Mouse (Mus musculus): ENCODE results near the gene Smim13.
"Not testable (repeated sequence)": the region's sequence is repeated elsewhere in the genome, so short reads cannot be mapped to it uniquely, and the experiment has no call there.

Gene Smim13

GRCm38 (mm10) chr13:41238035-41238804, 11.4 kb upstream of the Smim13 start:
- no peak for DNase-seq

GRCm38 (mm10) chr13:41238805-41239130, 10.9 kb upstream of the Smim13 start:
- DNase-seq, result no peak

- DNase-seq, result no peak
Observed at GRCm38 (mm10) chr13:41241557-41241956, 8.1 kb upstream of the Smim13 start.

DNA sequence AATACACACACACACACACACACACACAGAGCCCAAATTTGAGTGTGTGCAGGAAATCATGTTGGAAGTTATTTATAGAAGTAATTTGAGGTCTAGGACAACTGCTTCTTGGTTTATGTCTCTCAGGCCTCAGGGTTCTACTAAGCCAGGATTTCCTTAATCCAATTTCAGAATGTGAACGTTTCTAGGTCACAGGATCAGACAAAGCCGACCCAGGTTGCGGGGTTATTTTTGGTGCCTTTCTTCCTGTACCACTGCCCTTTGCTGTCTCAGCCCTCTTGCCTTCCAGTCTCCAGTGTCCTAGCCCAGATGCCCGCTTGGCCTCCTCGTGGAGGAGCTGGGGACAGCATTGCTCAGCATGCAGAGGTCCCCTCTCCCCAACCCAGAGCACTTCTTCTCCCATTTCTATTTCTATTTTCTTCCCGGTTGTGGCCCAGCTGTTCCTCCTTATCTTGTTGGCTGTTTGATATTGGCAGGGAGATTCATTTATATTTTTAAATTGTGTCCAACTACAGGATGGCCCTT, 5.3 kb upstream of the Smim13 start:
- DNase-seq, result no peak

DNA sequence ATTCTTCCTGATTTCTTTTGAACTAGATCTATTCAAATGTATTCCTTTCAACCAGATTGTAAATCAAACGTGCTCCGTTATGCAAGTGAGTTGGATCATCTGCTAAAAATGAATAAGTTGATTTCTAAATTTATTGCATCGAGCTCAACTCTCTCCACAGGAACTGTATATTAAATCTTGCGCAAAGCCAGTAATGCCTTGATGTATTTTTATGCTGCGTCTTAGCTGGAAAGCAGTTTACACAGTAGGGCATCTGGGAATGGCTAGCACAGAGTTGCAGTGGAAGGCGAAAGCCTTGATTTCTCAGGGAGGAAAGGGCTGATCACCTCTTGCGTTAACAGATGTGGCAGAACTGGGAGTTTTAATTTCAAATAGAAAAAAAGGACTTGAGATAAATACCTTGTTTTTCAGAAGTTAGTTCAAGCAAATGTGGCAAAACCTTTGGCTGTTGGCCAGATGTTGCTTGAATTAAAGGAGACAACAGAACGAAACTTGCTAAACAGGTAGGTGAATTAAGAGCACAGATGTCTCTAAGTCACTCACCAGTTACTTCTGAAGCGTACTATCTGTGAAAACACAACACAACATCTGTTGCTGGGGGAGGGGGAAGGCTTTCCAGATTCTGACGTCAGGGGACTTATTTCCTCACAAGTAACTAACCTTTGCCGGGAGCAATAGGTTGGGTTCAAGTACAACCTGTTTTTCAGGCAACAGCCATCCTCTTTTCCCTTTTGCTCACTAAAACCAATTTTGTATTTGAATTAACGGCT, 708 bp upstream of the Smim13 start:
- peak; percentile 32 for DNase-seq

GRCm38 (mm10) chr13:41250318-41250981, 806 bp downstream of the Smim13 start:
- peak; percentile 26 for DNase-seq

GRCm38 (mm10) chr13:41251232-41251631, 1.6 kb downstream of the Smim13 start:
- not testable (repeated sequence) for DNase-seq

DNA sequence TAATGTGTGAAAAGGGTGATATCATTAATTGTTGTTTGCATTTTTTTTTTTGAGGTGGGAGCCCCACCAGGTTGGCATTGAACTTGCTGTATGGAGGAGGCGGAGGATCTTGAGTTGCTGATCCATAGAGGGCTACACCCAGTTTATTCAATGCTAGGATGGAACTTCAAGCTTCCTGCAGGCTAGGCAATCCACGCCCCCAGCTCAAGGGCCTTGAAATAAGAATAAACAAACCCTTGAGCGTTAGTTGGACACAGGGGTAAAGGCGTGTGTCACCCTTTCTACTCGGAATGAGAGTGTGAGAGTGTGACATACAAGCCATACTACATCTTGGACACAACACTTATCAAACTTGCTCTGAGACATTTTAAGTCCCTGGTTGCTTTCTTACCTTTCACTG, 2.0 kb downstream of the Smim13 start:
- no peak for DNase-seq

DNA sequence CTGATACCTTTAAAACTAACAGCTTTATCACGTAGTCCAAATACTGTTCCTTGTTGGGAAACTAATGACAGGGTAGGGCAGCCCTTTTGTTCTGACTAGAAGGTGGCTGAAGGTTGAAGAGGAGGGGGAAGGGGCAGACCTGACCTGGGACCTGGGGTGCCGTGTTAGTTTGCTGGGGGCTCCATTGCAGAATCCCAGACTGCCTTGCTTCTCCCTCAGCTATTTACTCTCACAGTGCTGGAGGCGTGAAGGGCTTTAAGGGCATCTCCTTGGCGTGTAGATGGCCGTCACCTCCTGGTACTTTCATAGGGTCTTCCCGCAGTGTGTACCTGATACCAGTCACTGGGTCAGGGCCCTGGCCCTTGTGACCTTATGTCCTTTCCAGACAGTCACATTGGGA, 2.5 kb downstream of the Smim13 start:
- no peak for DNase-seq

- DNase-seq, result no peak
Observed at GRCm38 (mm10) chr13:41252736-41253135, 3.1 kb downstream of the Smim13 start.

DNA sequence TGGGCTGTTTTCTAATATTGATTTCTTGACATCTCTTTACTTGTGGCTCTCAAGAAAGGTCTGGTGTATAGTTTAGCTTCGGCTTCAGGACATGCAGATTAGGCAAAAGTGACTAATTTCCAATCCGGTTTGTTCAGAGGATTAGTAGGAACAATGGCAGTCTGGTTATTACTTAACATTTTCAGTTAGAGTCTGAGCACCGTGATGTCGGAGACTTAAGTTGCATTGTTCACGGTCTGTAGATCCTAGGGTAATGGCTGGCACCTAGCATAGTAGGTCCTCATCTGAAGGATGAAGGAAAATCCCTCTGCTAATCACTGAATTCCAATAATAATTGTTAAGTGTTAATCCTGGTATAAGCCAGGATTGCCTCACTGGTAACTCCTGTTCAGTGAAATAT, 6.5 kb downstream of the Smim13 start:
- no peak for DNase-seq

DNA sequence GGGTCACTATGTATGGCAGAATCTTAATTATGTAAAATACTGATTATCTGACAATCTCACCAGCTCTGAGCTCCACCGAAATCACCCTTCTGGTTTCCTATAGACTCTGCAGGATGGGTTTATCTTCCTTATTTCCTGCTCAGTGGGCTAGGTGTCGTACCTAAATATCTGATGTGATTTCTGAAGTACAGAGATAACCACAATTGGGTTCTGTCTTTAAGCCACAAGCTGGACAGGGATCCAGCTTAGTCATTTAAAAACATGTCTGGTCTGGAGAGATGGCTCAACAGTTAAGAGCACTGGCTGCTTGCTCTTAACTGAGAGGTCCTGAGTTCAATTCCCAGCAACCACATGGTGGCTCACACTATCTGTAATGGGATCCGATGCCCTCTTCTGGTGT, 7.3 kb downstream of the Smim13 start:
- no peak for DNase-seq

- no peak for DNase-seq
Observed at GRCm38 (mm10) chr13:41257851-41258250, 8.2 kb downstream of the Smim13 start.

DNA sequence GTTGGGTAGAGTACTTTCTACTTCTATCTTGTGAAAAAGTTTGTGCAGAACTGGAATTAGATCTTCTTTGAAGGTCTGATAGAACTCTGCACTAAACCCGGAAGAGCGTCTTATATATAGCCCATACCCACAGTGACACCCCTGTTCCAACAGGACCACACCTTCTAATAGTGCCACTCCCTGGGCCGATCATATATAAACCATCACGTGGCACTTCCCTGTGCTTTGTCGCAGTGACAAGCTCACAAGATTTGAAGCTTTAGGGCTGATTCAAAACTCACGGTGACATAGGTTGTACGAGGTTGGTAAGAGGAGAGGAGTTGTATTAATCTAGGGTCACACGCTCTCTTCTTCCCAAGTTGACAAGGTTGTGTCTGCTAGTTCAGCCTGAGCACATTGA, 12.0 kb downstream of the Smim13 start:
- not testable (repeated sequence) for DNase-seq

DNA sequence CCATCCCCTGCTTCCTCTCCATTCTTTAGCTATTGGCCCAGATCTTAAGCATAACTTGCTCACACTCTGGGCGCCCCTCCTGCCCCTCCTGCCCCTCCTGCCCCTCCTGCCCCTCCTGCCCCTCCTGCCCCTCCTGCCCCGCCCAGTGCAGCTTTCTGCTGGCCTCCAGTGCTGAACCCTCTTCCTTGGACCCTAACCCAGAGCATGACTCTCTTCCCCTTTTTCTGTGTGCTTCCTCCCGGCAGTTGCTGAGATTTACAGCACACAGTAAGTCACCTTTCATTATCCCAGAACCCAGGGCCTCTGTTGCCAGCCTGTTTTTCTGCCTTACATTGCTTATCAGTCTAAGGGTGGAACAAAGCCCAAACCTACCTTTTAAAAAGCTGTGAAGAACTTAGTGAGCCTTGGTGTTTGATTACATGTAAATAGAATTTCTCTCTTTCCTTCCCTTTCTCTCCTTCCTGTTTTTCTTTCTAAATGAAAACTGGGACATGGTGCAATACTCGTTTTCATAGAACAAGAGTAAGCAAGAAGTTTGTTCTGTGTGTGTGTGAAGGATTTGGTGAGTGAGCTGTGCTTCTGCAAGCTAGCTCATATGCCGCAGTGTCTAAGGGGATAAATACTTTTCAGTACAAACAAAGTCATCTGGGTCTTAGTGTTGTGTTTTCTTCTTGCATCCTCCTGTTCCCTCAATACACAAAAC, 13.8 kb downstream of the Smim13 start:
- DNase-seq, result no peak

GRCm38 (mm10) chr13:41267827-41268408, 18.3 kb downstream of the Smim13 start:
- DNase-seq, result peak; percentile 74

DNA sequence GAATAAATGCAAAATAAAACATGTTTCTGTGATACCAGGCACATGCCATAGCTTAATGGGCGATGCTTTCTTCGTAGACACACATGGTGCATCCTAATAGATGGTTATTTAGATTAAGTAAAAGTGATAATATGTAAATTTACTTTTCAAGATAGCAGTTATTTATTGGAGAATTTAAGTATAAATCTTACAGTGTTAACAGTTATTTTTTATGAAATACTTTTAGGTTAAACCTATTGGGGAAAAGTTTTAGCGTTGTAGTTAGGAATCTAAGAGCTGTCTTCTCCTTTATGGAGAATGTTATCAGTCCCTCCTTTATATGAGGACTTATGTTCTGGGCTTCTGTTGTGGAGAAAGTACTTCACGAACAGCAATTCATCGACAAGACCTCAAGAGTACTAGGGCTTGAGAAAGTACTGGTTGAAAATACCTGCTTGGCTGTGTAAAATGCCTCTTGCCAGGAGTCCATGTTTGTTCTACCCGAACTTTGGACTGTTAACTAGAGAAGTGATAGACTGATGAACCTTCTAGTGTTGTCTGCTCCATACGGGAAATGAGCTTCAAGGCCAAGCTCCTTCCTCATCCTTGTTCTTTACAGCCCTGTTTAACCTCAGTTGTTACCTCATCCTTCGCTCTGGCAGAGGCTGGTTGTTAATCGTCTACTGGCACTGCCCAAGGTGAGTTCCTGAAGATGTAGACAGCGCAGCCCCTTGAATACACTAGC, 24.4 kb downstream of the Smim13 start, which contains the start of gene Gm17364:
Gene Gm17364 (minus strand): TSS at position 51 of the 724 bp plus-strand sequence.
- no peak for DNase-seq

GRCm38 (mm10) chr13:41280696-41281095, 31.1 kb downstream of the Smim13 start:
- no peak for DNase-seq

DNA sequence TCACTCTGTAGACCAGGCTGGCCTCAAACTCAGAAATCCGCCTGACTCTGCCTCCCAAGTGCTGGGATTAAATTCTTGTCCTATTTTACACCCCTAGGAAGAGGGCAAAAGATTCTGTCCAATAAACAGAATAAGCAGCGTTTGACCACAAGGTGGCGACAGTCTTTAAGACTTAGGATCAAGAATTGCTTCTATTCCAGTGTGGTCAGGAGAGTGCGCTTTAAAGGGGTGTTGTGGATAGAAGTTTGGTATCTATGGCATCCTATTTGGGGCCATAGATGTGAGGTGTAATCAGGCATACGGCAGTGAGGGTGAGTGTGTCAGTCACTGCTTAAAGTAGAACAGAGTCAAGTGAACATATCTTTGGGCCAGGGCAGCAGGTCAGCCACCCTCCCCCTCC, 33.6 kb downstream of the Smim13 start:
- DNase-seq, result peak; percentile 68

DNA sequence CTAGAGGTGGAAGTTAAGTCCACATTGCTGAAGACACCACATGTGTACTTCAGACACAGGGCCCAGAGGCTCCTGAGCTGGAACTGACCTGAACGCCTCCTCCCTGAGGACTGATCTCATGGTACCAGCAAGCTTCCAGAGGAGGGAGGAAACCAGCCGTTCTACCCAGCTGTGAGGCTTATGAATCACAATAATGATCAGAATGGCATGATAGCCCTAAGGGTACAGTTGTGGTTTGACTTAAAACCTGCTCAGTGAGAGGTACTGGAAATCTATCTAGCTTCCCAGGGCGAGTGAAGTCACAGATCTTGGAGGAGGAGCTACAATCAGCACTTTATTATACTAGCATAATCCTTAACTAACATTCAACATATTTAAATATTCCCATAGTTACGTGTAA, 35.8 kb downstream of the Smim13 start:
- DNase-seq, result no peak

GRCm38 (mm10) chr13:41286285-41286684, 36.6 kb downstream of the Smim13 start:
- DNase-seq, result no peak

- DNase-seq, result no peak
Observed at GRCm38 (mm10) chr13:41291466-41291974, 41.9 kb downstream of the Smim13 start.

Data from right cerebral cortex, adult 18-20 months (tissue).